Mouse (Mus musculus): Measurements from ENCODE around the gene C730034F03Rik.
"Not testable (repeated sequence)": the region's sequence is repeated elsewhere in the genome, so short reads cannot be mapped to it uniquely, and the experiment has no call there.

DNA sequence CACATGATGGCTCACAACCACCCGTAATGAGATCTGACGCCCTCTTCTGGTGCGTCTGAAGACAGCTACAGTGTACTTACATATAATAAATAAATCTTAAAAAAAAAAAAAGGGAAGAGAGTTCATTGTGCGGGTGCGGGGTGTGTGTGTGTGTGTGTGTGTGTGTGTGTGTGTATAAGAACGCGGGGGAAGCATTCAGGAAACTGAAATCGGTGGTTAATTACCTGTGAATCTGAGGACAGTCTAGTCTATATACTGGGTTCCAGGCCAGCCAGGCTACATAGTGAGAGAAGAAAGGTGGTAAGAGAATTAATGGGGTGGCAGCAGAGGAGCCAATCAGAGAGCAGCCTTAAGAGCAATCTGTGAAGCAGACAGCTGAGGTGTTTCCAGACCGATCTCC, 1.4 kb downstream of the C730034F03Rik start:
- not testable (repeated sequence) for TF ChIP-seq CTCF (IDR thresholded peaks at IDR 0.05; ENCODE audit: control insufficient read depth, insufficient read depth, insufficient replicate concordance, low read depth, low read length); POLR2A (IDR thresholded peaks at IDR 0.05; ENCODE audit: control insufficient read depth, low read depth, low read length)

Measured in testis, adult 2 months (tissue).